Mouse (Mus musculus) MEL (cell line): ENCODE measurements around the gene Bbs12. TPM values are rescaled to one million over a fixed set of nuclear protein-coding genes. Genes with fewer than 3 reads are reported as not detected.

Experiments used
- DNase-seq: peaks from one replicate; pipeline ENCODE4 v3.0.0; 2011; ENCODE audit warnings: low read depth, low spot score
- H3K27ac ChIP-seq: 2 replicates; pipeline ENCODE4 v1.5.1; 2012; ENCODE audit warnings: low read depth, mild to moderate bottlenecking, control low read depth, low read length, moderate library complexity; ENCODE audit not compliant: control insufficient read depth
- H3K27me3 ChIP-seq, 2 experiments: fragments of 150-350 bp in 1 of 2; sonication (generic) in 1 of 2; 2 replicates each; pipeline ENCODE4 v1.6.1; 2012; ENCODE audit warnings: low read length in 2 of 2, mild to moderate bottlenecking in 2 of 2, improper control_type of control experiment in 1 of 2, moderate library complexity in 1 of 2; ENCODE audit not compliant: insufficient read depth in 2 of 2, control insufficient read depth in 1 of 2
- H3K36me3 ChIP-seq, 2 experiments: 2 replicates each; pipeline ENCODE4 v1.6.1; 2012 to 2014; ENCODE audit warnings: low read length in 2 of 2, improper control_type of control experiment in 1 of 2, inconsistent platforms in 1 of 2, mild to moderate bottlenecking in 1 of 2; ENCODE audit not compliant: insufficient read depth in 2 of 2, control insufficient read depth in 1 of 2
- H3K4me1 ChIP-seq, 2 experiments: fragments of 150-350 bp in 1 of 2; sonication (generic) in 1 of 2; 2 replicates each; pipeline ENCODE4 v1.6.1; 2012; ENCODE audit warnings: low read length in 2 of 2, improper control_type of control experiment in 1 of 2, mild to moderate bottlenecking in 1 of 2; ENCODE audit not compliant: insufficient read depth in 2 of 2, control insufficient read depth in 1 of 2
- H3K4me3 ChIP-seq, 2 experiments: fragments of 150-350 bp in 1 of 2; sonication (generic) in 1 of 2; 2 replicates each; pipeline ENCODE4 v1.5.1; 2012; ENCODE audit warnings: low read depth in 2 of 2, low read length in 2 of 2, mild to moderate bottlenecking in 2 of 2, moderate library complexity in 2 of 2, control low read depth in 1 of 2, improper control_type of control experiment in 1 of 2; ENCODE audit not compliant: control insufficient read depth in 1 of 2, insufficient read depth in 1 of 2
- H3K79me2 ChIP-seq: 2 replicates; pipeline ENCODE4 v1.6.1; 2012; ENCODE audit warnings: mild to moderate bottlenecking, low read length, moderate library complexity; ENCODE audit not compliant: control insufficient read depth, poor library complexity, insufficient read depth
- H3K9ac ChIP-seq: 2 replicates; pipeline ENCODE4 v1.6.1; 2012; ENCODE audit warnings: low read depth, mild to moderate bottlenecking, control low read depth, low read length, moderate library complexity; ENCODE audit not compliant: control insufficient read depth, poor library complexity, severe bottlenecking
- H3K9me3 ChIP-seq: fragments of 150-350 bp; sonication (generic); replicated peaks from 2 replicates; pipeline ENCODE4 v1.6.1; 2012; ENCODE audit warnings: mild to moderate bottlenecking, low read length, improper control_type of control experiment, moderate library complexity; ENCODE audit not compliant: insufficient read depth
- BHLHE40 ChIP-seq: IDR thresholded peaks from 2 replicates; pipeline ENCODE4 v1.6.1; 2012; ENCODE audit warnings: low read depth, mild to moderate bottlenecking, inconsistent platforms, low read length, improper control_type of control experiment, borderline replicate concordance
- CHD1 ChIP-seq: IDR thresholded peaks from 2 replicates; pipeline ENCODE4 v1.6.1; 2012; ENCODE audit warnings: low read depth, mild to moderate bottlenecking, inconsistent platforms, low read length, improper control_type of control experiment
- CHD2 ChIP-seq: IDR thresholded peaks from 2 replicates; pipeline ENCODE4 v1.6.1; 2011; ENCODE audit warnings: low read length, improper control_type of control experiment
- CTCF ChIP-seq, 3 experiments: IDR thresholded peaks in 2 of 3; conservative IDR thresholded peaks in 1 of 3; 2 replicates each; pipeline ENCODE4 v1.5.1; 2011 to 2012; ENCODE audit warnings: low read length in 3 of 3, low read depth in 2 of 3, mild to moderate bottlenecking in 2 of 3, improper control_type of control experiment in 1 of 3, inconsistent platforms in 1 of 3, mixed read lengths in 1 of 3, moderate library complexity in 1 of 3; ENCODE audit not compliant: control insufficient read depth in 1 of 3, insufficient read depth in 1 of 3, poor library complexity in 1 of 3, severe bottlenecking in 1 of 3
- E2F4 ChIP-seq: IDR thresholded peaks from 2 replicates; pipeline ENCODE4 v1.6.1; 2011; ENCODE audit warnings: low read depth, low read length, improper control_type of control experiment, borderline replicate concordance
- ETS1 ChIP-seq: IDR thresholded peaks from 2 replicates; pipeline ENCODE4 v1.6.1; 2012; ENCODE audit warnings: low read depth, mild to moderate bottlenecking, inconsistent platforms, low read length, improper control_type of control experiment, moderate library complexity
- GATA1 ChIP-seq: IDR thresholded peaks from 2 replicates; pipeline ENCODE4 v1.6.1; 2011; ENCODE audit warnings: low read depth, low read length, improper control_type of control experiment
- MAFK ChIP-seq: IDR thresholded peaks from 2 replicates; pipeline ENCODE4 v1.6.1; 2011; ENCODE audit warnings: low read depth, mild to moderate bottlenecking, low read length, improper control_type of control experiment, borderline replicate concordance
- MAX ChIP-seq: IDR thresholded peaks from 2 replicates; pipeline ENCODE4 v1.6.1; 2011; ENCODE audit warnings: low read length, improper control_type of control experiment
- MAZ ChIP-seq: IDR thresholded peaks from 2 replicates; pipeline ENCODE4 v1.6.1; 2012; ENCODE audit warnings: low read depth, mild to moderate bottlenecking, inconsistent platforms, low read length, improper control_type of control experiment
- MEF2A ChIP-seq: IDR thresholded peaks from 2 replicates; pipeline ENCODE4 v1.6.1; 2014; ENCODE audit warnings: low read depth, mild to moderate bottlenecking, inconsistent platforms, low read length, improper control_type of control experiment; ENCODE audit not compliant: poor library complexity, insufficient replicate concordance, severe bottlenecking; ENCODE audit errors: extremely low read depth
- MXI1 ChIP-seq: IDR thresholded peaks from 2 replicates; pipeline ENCODE4 v1.6.1; 2011; ENCODE audit warnings: mild to moderate bottlenecking, low read depth, low read length, improper control_type of control experiment
- MYB ChIP-seq: IDR thresholded peaks from 2 replicates; pipeline ENCODE4 v1.6.1; 2011; ENCODE audit warnings: mild to moderate bottlenecking, low read depth, low read length, improper control_type of control experiment
- MYC ChIP-seq: IDR thresholded peaks from 2 replicates; pipeline ENCODE4 v1.6.1; 2011; ENCODE audit warnings: low read depth, mild to moderate bottlenecking, low read length, improper control_type of control experiment, moderate library complexity
- NELFE ChIP-seq: IDR thresholded peaks from 2 replicates; pipeline ENCODE4 v1.6.1; 2011; ENCODE audit warnings: low read depth, low read length, improper control_type of control experiment
- POLR2A ChIP-seq, 2 experiments: IDR thresholded peaks; 2 replicates each; pipeline ENCODE4 v1.6.1; 2011 to 2012; ENCODE audit warnings: low read length in 2 of 2, mild to moderate bottlenecking in 2 of 2, control low read depth in 1 of 2, improper control_type of control experiment in 1 of 2, low read depth in 1 of 2, moderate library complexity in 1 of 2; ENCODE audit not compliant: control insufficient read depth in 1 of 2, insufficient read depth in 1 of 2, poor library complexity in 1 of 2
- POLR2AphosphoS5 ChIP-seq: IDR thresholded peaks from 2 replicates; pipeline ENCODE4 v1.6.1; 2012; ENCODE audit warnings: low read depth, borderline replicate concordance, mild to moderate bottlenecking, inconsistent platforms, low read length, moderate library complexity, mixed read lengths
- RAD21 ChIP-seq: IDR thresholded peaks from 2 replicates; pipeline ENCODE4 v1.6.1; 2011; ENCODE audit warnings: mild to moderate bottlenecking, low read depth, low read length, improper control_type of control experiment
- RCOR1 ChIP-seq: IDR thresholded peaks from 2 replicates; pipeline ENCODE4 v1.6.1; 2012; ENCODE audit warnings: low read depth, mild to moderate bottlenecking, inconsistent platforms, low read length, improper control_type of control experiment
- SIN3A ChIP-seq: IDR thresholded peaks from 2 replicates; pipeline ENCODE4 v1.6.1; 2012; ENCODE audit warnings: low read length, improper control_type of control experiment, inconsistent platforms
- SMC3 ChIP-seq: IDR thresholded peaks from 2 replicates; pipeline ENCODE4 v1.6.1; 2011; ENCODE audit warnings: low read depth, low read length, improper control_type of control experiment
- TAL1 ChIP-seq: IDR thresholded peaks from 2 replicates; pipeline ENCODE4 v1.6.1; 2012; ENCODE audit warnings: mild to moderate bottlenecking, inconsistent platforms, low read length, moderate library complexity, mixed read lengths
- TBP ChIP-seq: IDR thresholded peaks from 2 replicates; pipeline ENCODE4 v1.8.0; 2011; ENCODE audit warnings: low read depth, low read length, improper control_type of control experiment
- UBTF ChIP-seq: IDR thresholded peaks from 2 replicates; pipeline ENCODE4 v1.6.1; 2012; ENCODE audit warnings: low read depth, mild to moderate bottlenecking, inconsistent platforms, low read length, improper control_type of control experiment, moderate library complexity, borderline replicate concordance; ENCODE audit not compliant: insufficient read depth
- USF2 ChIP-seq, 2 experiments: IDR thresholded peaks; 2 replicates each; pipeline ENCODE4 v1.6.1; 2011 to 2012; ENCODE audit warnings: improper control_type of control experiment in 2 of 2, low read length in 2 of 2, borderline replicate concordance in 1 of 2, inconsistent platforms in 1 of 2, low read depth in 1 of 2, mild to moderate bottlenecking in 1 of 2; ENCODE audit not compliant: insufficient read depth in 1 of 2
- ZC3H11A ChIP-seq: IDR thresholded peaks from 2 replicates; pipeline ENCODE4 v1.6.1; 2012; ENCODE audit warnings: low read depth, mild to moderate bottlenecking, inconsistent platforms, low read length, improper control_type of control experiment
- ZKSCAN1 ChIP-seq: IDR thresholded peaks from 2 replicates; pipeline ENCODE4 v1.6.1; 2012; ENCODE audit warnings: low read depth, mild to moderate bottlenecking, inconsistent platforms, low read length, improper control_type of control experiment, moderate library complexity
- ZNF384 ChIP-seq: IDR thresholded peaks from 2 replicates; pipeline ENCODE4 v1.6.1; 2012; ENCODE audit warnings: low read depth, mild to moderate bottlenecking, inconsistent platforms, low read length, improper control_type of control experiment
- polyA plus RNA-seq, 2 experiments: library from polyadenylated mRNA; stranded (reverse) in 1 of 2; unstranded in 1 of 2; fragments of >175 nt in 1 of 2; fragments of >200 nt in 1 of 2; gene quantifications; 2 replicates each; pipeline versions ENCODE4 v1.2.1 to v1.2.4; 2012; ENCODE audit warnings: low replicate concordance in 2 of 2, low read depth in 1 of 2; ENCODE audit not compliant: insufficient read length in 2 of 2, insufficient read depth in 1 of 2, missing spikeins in 1 of 2
- total RNA-seq: library from RNA; depleted of rRNA; stranded (reverse); fragments of 300-350 nt; gene quantifications from 2 replicates; pipeline ENCODE4 v1.2.3, GENCODE M21; 2012

Bbs12 gene
- total and polyA plus RNA-seq, 3 experiments = 5.7 to 7.1 TPM; not detected in 1

DNA sequence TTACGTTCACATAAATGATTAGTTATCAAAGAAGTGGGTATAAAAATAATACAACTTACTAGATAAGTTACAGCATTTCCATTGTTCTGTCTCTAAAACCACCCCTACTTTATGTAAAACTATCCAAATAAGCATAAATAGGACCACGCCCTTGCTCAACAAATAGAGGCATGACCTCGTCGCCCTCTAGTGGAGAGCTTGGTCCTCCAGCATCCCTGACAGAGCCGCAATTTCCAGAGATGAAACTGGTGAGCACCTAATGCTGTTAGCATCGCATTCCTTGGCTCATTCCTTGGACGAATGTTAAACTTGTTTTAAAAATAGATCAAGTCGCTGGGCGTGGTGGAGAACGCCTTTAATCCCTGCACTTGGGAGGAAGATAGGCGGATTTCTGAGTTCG lies 9.7 kb upstream of the Bbs12 start:
- no peaks in the 10 kb centered on the region for H3K9me3 ChIP-seq
- H3K79me2 ChIP-seq = no peaks in the 10 kb centered on the region
- H3K4me1 ChIP-seq = peaks cover 3 to 12% of the 10 kb centered on the region in 2 experiments; a peak in 3 of 4 replicates
- TF ChIP-seq CTCF (IDR thresholded peaks at IDR 0.05 in 2 of 3, conservative IDR thresholded peaks at IDR 0.05 in 1 of 3; ENCODE audit: control insufficient read depth in 1 of 3, insufficient read depth in 1 of 3, low read depth in 2 of 3, low read length in 3 of 3, poor library complexity in 1 of 3, severe bottlenecking in 1 of 3) (peak; percentile 80 to 85 (median 81)), ZC3H11A (0 out of 2 replicates have a peak, but pooled peaks have one; percentile 22), MXI1 (no peak), SMC3 (peak; percentile 61), RAD21 (peak; percentile 62), TBP (peak; percentile 64), ETS1 (0 out of 2 replicates have a peak, but pooled peaks have one; percentile 7), MAX (no peak), POLR2A (IDR thresholded peaks at IDR 0.05; ENCODE audit: control insufficient read depth in 1 of 2, insufficient read depth in 1 of 2, low read depth in 1 of 2, low read length in 2 of 2, poor library complexity in 1 of 2) (no peak), MYC (peak; percentile 50; the same call in 1 of the 2 replicates)
- H3K4me3 ChIP-seq = peak overlapping the region; percentile 1 to 59; a peak in 3 of 4 replicates
- peak; percentile 89 for DNase-seq
- H3K36me3 ChIP-seq = peaks cover 0 to 11% of the 10 kb centered on the region in 2 experiments; a peak in 2 of 4 replicates
- H3K9ac ChIP-seq = peak overlapping the region; percentile 58
- peak overlapping the region; percentile 36 for H3K27ac ChIP-seq
- no peaks in the 10 kb centered on the region for H3K27me3 ChIP-seq

DNA sequence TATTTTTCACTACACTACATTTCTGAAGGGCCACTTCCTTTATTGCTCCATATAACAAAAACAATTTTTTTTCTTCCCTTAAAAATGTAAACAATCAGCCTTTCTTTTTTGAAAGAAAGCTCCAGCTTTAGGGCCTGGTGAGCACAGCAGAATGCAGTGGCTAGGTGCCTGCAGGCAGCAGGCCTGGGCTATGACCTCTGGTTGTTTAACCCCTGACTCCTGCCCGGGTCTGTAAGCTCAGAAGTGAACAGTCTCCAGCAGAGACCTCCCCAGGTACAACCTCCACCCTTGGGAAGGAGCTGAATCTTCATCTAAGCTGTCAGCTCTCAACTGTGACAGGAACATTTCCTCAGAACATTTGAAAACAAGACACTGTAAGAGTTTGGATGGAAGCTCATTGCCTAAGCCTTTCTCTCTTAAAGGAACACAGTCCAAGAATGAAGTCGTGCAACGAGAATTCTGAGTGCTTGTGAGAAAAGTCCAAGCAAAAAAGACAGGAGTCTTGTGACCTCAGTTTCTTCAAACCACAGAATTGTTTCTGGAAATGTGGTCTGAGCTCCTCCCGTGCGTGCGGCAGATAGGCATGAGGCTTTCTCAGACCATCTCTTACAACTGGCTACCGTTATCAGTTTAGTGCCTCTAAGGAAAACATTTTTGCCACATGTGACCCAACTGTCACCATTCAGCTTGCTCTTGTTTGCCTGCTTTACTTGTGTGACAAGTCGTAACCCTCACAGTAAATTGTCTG lies 8.8 kb upstream of the Bbs12 start:
- Histone ChIP-seq H3K27me3 (no peaks in the 10 kb centered on the region), H3K9ac (peak overlapping the region; percentile 58), H3K4me3 (peak overlapping the region; percentile 27 to 39; a peak in 3 of 4 replicates), H3K79me2 (no peaks in the 10 kb centered on the region), H3K4me1 (peaks cover 3 to 12% of the 10 kb centered on the region in 2 experiments; a peak in 3 of 4 replicates), H3K27ac (peak overlapping the region; percentile 90), H3K36me3 (peaks cover 0 to 11% of the 10 kb centered on the region in 2 experiments; a peak in 2 of 4 replicates), H3K9me3 (no peaks in the 10 kb centered on the region)
- DNase-seq = peak; percentile 88
- TF ChIP-seq RAD21 (no peak), GATA1 (peak; percentile 77), MAFK (no peak), UBTF (no peak), USF2 (IDR thresholded peaks at IDR 0.05; ENCODE audit: borderline replicate concordance in 1 of 2, insufficient read depth in 1 of 2, low read depth in 1 of 2, low read length in 2 of 2) (peak in 1 of 2 experiments; percentile 41; a peak in 1 of 4 replicates), CHD1 (no peak), E2F4 (no peak), CHD2 (no peak), MYC (peak; percentile 88), ETS1 (peak; percentile 86), SMC3 (no peak), ZKSCAN1 (no peak), MAZ (no peak), MYB (peak; percentile 89), MXI1 (peak; percentile 83), ZNF384 (no peak), RCOR1 (peak; percentile 65; the same call in 1 of the 2 replicates), TAL1 (peak; percentile 82), BHLHE40 (peak; percentile 95), ZC3H11A (no peak), SIN3A (peak; percentile 79), POLR2AphosphoS5 (no peak), NELFE (peak; percentile 32; the same call in 1 of the 2 replicates), TBP (no peak), MEF2A (no peak)
